Comparison of ENCODE assay signal across 25 mouse cellular contexts in the genomic region with DNA sequence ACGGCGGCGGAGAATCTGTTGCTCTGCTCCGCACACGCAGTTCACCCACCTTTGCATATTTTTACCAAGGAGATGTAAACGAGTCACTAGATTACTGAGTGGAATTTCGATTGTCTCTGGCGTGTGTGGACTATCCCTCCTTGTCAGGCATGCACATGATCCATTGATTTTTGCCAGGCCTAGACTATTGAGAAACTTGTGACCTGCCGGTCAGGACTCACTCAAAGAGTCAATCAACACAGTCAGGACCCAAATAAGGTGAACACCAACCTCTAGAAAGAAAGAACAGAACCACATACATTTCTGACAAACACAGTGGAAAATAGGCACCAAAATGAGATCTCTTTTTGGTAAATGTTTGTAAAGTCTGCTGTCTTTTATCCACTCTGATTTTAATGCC. TPM values are rescaled to one million over a fixed set of nuclear protein-coding genes. Genes with fewer than 3 reads are reported as not detected.
"Had no signal": no experiment of that assay in that cellular context is flagged by ENCODE, and none has a peak within 500 bp of the region (broad histone marks: within the 10 kb centered on the region; RNA-seq: fewer than 3 reads in every experiment).

No protein-coding gene starts in this region.

- H3K27me3 ChIP-seq: liver, embryonic 15.5 days; midbrain, embryonic 13.5 days; midbrain, embryonic 15.5 days; neural tube, embryonic 12.5 days; stomach, embryonic 15.5 days had no signal

- H3K9ac ChIP-seq: liver, embryonic 15.5 days; lung, embryonic 15.5 days; midbrain, embryonic 13.5 days; midbrain, embryonic 15.5 days; neural tube, embryonic 12.5 days; stomach, embryonic 15.5 days had no signal

- H3K4me2 ChIP-seq: liver, embryonic 15.5 days; lung, embryonic 15.5 days; midbrain, embryonic 11.5 days; midbrain, embryonic 13.5 days; midbrain, embryonic 15.5 days; neural tube, embryonic 12.5 days; stomach, embryonic 15.5 days had no signal

- H3K9me3 ChIP-seq: liver, embryonic 15.5 days; lung, embryonic 15.5 days; midbrain, embryonic 13.5 days; midbrain, embryonic 15.5 days; neural tube, embryonic 12.5 days; stomach, embryonic 15.5 days had no signal

- ATAC-seq: lung, postnatal 0 days; midbrain, embryonic 13.5 days; midbrain, embryonic 15.5 days had no signal

- H3K4me3 ChIP-seq: liver, embryonic 15.5 days; lung, embryonic 15.5 days; midbrain, embryonic 13.5 days; midbrain, embryonic 15.5 days; neural tube, embryonic 12.5 days; stomach, embryonic 15.5 days had no signal

- H3K36me3 ChIP-seq: liver, embryonic 15.5 days; lung, embryonic 15.5 days; midbrain, embryonic 13.5 days; midbrain, embryonic 15.5 days; neural tube, embryonic 12.5 days; stomach, embryonic 15.5 days had no signal

- H3K27ac ChIP-seq: liver, embryonic 15.5 days; lung, embryonic 15.5 days; macrophage; midbrain, embryonic 13.5 days; midbrain, embryonic 15.5 days; neural tube, embryonic 12.5 days; stomach, embryonic 15.5 days; stomach, postnatal 0 days had no signal

- DNase-seq: lung, adult 2 months; lung, postnatal 14 days; lung, postnatal 36 days; right cerebral cortex, postnatal 14 days; thymus, adult 2 months; thymus, postnatal 25 days; thymus, postnatal 4 days had no signal

- H3K4me1 ChIP-seq: liver, embryonic 15.5 days; midbrain, embryonic 15.5 days; stomach, embryonic 15.5 days had no signal

RNA-seq across cellular contexts. Expression of a gene that starts 2.8 kb away (rescaled TPM):
- total RNA-seq: megakaryocyte progenitor cell, adult 5-6 weeks; monocyte, adult 5-6 weeks; neutrophil, adult 5-6 weeks had no signal
- polyA plus RNA-seq: lung, adult 2 months; lung, embryonic 15.5 days; lung, postnatal 0 days; macrophage; midbrain, embryonic 11.5 days; midbrain, embryonic 13.5 days; midbrain, embryonic 15.5 days; midbrain, postnatal 0 days; neural tube, embryonic 14.5 days; spleen, adult 2 months; testis, adult 2 months; thymus, adult 2 months; urinary bladder, adult 2 months had no signal
